Mouse (Mus musculus): ENCODE measurements at regions not wholly inside any gene's neighbourhood (a gene's known extent, or its start where the extent isn't known, plus 50 kb on each side); places are given as distances from the start of the nearest gene placed in this dataset.

DNA sequence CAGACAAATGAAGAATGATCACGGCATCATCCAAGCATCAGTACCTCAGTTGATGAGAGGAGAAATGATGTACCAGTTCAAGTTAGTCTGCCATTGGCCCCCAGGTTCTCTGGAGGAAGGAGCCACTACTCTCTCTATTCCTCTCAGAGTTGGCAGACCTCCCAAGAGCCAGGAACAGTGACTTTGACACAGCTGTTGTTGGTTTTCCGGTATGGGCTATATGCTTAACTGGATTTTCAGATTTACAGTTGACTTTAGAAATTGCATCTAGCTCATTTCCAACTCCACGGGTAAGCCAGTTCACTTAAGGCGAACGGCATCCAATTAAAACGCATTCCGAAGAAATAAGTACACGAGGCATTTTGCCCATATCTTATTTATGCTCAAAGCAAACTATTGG is 182.9 kb upstream of the Ppargc1a start:
- TF ChIP-seq CTCF (conservative IDR thresholded peaks at IDR 0.05; ENCODE audit: insufficient read depth, insufficient read length, low read depth, low read length), result no peak
- no peak for TF ChIP-seq POLR2A (IDR thresholded peaks at IDR 0.05; ENCODE audit: low read depth, low read length)
